Mouse (Mus musculus) hindbrain, embryonic 14.5 days (tissue): ENCODE data around the gene Inmt. TPM values are rescaled to one million over a fixed set of nuclear protein-coding genes. Genes with fewer than 3 reads are reported as not detected.

ENCODE experiments used
- ATAC-seq: fragments of 200-750 bp; cut with Nextera tagmentation; 2 replicates; pipeline ENCODE4 v1.8.0; 2017; ENCODE audit warnings: moderate number of reproducible peaks, mild to moderate bottlenecking, moderate TSS enrichment, moderate library complexity; ENCODE audit not compliant: low FRiP score
- DNase-seq: peaks from one replicate; pipeline ENCODE4 v3.0.0-alpha.2; 2015; ENCODE audit warnings: low spot score
- H3K27ac ChIP-seq: fragments of 300-500 bp; sonication (generic); 2 replicates; pipeline ENCODE4 v1.5.1; 2014; ENCODE audit warnings: mild to moderate bottlenecking, moderate library complexity
- H3K27me3 ChIP-seq: fragments of 300-500 bp; sonication (generic); 2 replicates; pipeline ENCODE4 v1.6.1; 2014; ENCODE audit warnings: mild to moderate bottlenecking, low read length, mixed read lengths; ENCODE audit not compliant: control insufficient read depth, insufficient read depth
- H3K36me3 ChIP-seq: fragments of 300-500 bp; sonication (generic); replicated peaks from 2 replicates; pipeline ENCODE4 v1.6.1; 2014; ENCODE audit not compliant: control insufficient read depth, insufficient read depth
- H3K4me1 ChIP-seq: fragments of 300-500 bp; sonication (generic); replicated peaks from 2 replicates; pipeline ENCODE4 v1.6.1; 2014; ENCODE audit warnings: antibody characterized with exemption, low read length, mixed read lengths; ENCODE audit not compliant: control insufficient read depth, insufficient read depth
- H3K4me2 ChIP-seq: fragments of 300-500 bp; sonication (generic); replicated peaks from 2 replicates; pipeline ENCODE4 v1.6.1; 2014; ENCODE audit warnings: mild to moderate bottlenecking, moderate library complexity
- H3K4me3 ChIP-seq: fragments of 300-500 bp; sonication (generic); replicated peaks from 2 replicates; pipeline ENCODE4 v1.5.1; 2014; ENCODE audit warnings: mild to moderate bottlenecking, low read length
- H3K9ac ChIP-seq: fragments of 300-500 bp; sonication (generic); 2 replicates; pipeline ENCODE4 v1.6.1; 2014
- H3K9me3 ChIP-seq: fragments of 300-500 bp; sonication (generic); 2 replicates; pipeline ENCODE4 v1.6.1; 2016; ENCODE audit warnings: low read length; ENCODE audit not compliant: control insufficient read depth
- WGBS: fragments of 180-500 bp; shearing (Covaris S2); extraction: QIAGEN DNeasy Blood & Tissue Kit; methylation state at CpG from one replicate; pipeline ENCODE4 v1.1.7; 2014; 5-methylcytosine and 5-hydroxymethylcytosine counted together
- polyA plus RNA-seq: library from polyadenylated mRNA; unstranded; fragments of >200 nt; fragmentation: Nextera tagmentation; extraction: Ambion mirVana; gene quantifications from 2 replicates; pipeline ENCODE4 v1.2.1, GENCODE M21; 2014

The Inmt gene
- polyA plus RNA-seq, 1 experiment from 2014 or later: not detected

- 45% methylated on average over 4 of the region's 4 CpGs for WGBS
- H3K4me3 ChIP-seq: no peak overlapping the region
- H3K4me2 ChIP-seq: no peak overlapping the region
- H3K9ac ChIP-seq: no peak overlapping the region
- peaks cover 7% of the 10 kb centered on the region; the same call in 1 of the 2 replicates for H3K4me1 ChIP-seq
- ATAC-seq (no peak), DNase-seq (no peak)
- H3K27me3 ChIP-seq: peaks cover 19% of the 10 kb centered on the region
- H3K27ac ChIP-seq: no peak overlapping the region
- no peaks in the 10 kb centered on the region for H3K36me3 ChIP-seq
- no peaks in the 10 kb centered on the region for H3K9me3 ChIP-seq
These were observed 51.8 kb downstream of the Inmt start for GRCm38 (mm10) chr6:55123056-55123455.

Other genes with a start within 250 kb of the Inmt start
- 2.7 and 3.3 TPM in 2 replicates for gene Nod1, start 202.4 kb downstream of the Inmt start, polyA plus RNA-seq
- gene Ggct, start 182.1 kb downstream of the Inmt start, polyA plus RNA-seq: 14.8 and 15.2 TPM in 2 replicates
- 205 and 221 TPM in 2 replicates for gene Gars, start 137.0 kb downstream of the Inmt start, polyA plus RNA-seq
- gene Crhr2, start 42.0 kb downstream of the Inmt start, polyA plus RNA-seq: 0.95 and 1.3 TPM in 2 replicates
- 12.9 and 14.2 TPM in 2 replicates for gene Mindy4, start 28.3 kb upstream of the Inmt start, polyA plus RNA-seq
- gene Aqp1, start 161.4 kb upstream of the Inmt start, polyA plus RNA-seq: 3.6 and 6.5 TPM in 2 replicates
- not detected in 2 replicates for gene Ghrhr, start 201.3 kb upstream of the Inmt start, polyA plus RNA-seq